Mouse (Mus musculus) c-Kit-positive CD71-positive TER-119-positive erythroid progenitor cells, embryonic 14.5 days (primary cell): ENCODE measurements at regions not wholly inside any gene's neighbourhood (a gene's known extent, or its start where the extent isn't known, plus 50 kb on each side); places are given as distances from the start of the nearest gene placed in this dataset.
A peak's percentile ranks its signal among the peaks of the same experiment; 100 is the strongest.

Experiments
- DNase-seq: peaks from one replicate; pipeline ENCODE4 v3.0.0-alpha.2; 2013; ENCODE audit warnings: low spot score

- no peak for DNase-seq
Observed at GRCm38 (mm10) chr6:98613030-98613429, 270.5 kb upstream of the Gm765 start.

- DNase-seq: no peak
Observed at GRCm38 (mm10) chr6:98609133-98609532, 266.6 kb upstream of the Gm765 start.

- DNase-seq: no peak
Observed at GRCm38 (mm10) chr6:98606680-98607079, 264.1 kb upstream of the Gm765 start.

- DNase-seq: no peak
Observed at GRCm38 (mm10) chr6:98597612-98598011, 255.1 kb upstream of the Gm765 start.

- DNase-seq: no peak
Observed at GRCm38 (mm10) chr6:98590989-98591388, 248.4 kb upstream of the Gm765 start.

GRCm38 (mm10) chr6:98588979-98589378 is 246.4 kb upstream of the Gm765 start:
- no peak for DNase-seq

- no peak for DNase-seq
Observed at GRCm38 (mm10) chr6:98584541-98584940, 242.0 kb upstream of the Gm765 start.

GRCm38 (mm10) chr6:98582826-98583225 is 240.3 kb upstream of the Gm765 start:
- no peak for DNase-seq

- no peak for DNase-seq
Observed at GRCm38 (mm10) chr6:98575227-98575626, 232.7 kb upstream of the Gm765 start.

- DNase-seq: no peak
Observed at GRCm38 (mm10) chr6:98555702-98556101, 213.1 kb upstream of the Gm765 start.

GRCm38 (mm10) chr6:98553922-98554321 is 211.4 kb upstream of the Gm765 start:
- no peak for DNase-seq

- DNase-seq: no peak
Observed at GRCm38 (mm10) chr6:98551781-98552180, 209.2 kb upstream of the Gm765 start.

- DNase-seq: no peak
Observed at GRCm38 (mm10) chr6:98526882-98527440, 184.4 kb upstream of the Gm765 start.

- peak; percentile 9 for DNase-seq
Observed at GRCm38 (mm10) chr6:98525286-98525685, 182.7 kb upstream of the Gm765 start.

- DNase-seq: no peak
Observed at GRCm38 (mm10) chr6:98524659-98525058, 182.1 kb upstream of the Gm765 start.

- no peak for DNase-seq
Observed at GRCm38 (mm10) chr6:98521526-98521925, 179.0 kb upstream of the Gm765 start.

- no peak for DNase-seq
Observed at GRCm38 (mm10) chr6:98514826-98515225, 172.3 kb upstream of the Gm765 start.

GRCm38 (mm10) chr6:98514376-98514775 is 171.8 kb upstream of the Gm765 start:
- no peak for DNase-seq

- no peak for DNase-seq
Observed at GRCm38 (mm10) chr6:98513217-98513616, 170.7 kb upstream of the Gm765 start.

- no peak for DNase-seq
Observed at GRCm38 (mm10) chr6:98502726-98503125, 160.2 kb upstream of the Gm765 start.

- DNase-seq: no peak
Observed at GRCm38 (mm10) chr6:98499721-98500120, 157.2 kb upstream of the Gm765 start.

- no peak for DNase-seq
Observed at GRCm38 (mm10) chr6:98486626-98487025, 144.1 kb upstream of the Gm765 start.

- no peak for DNase-seq
Observed at GRCm38 (mm10) chr6:98483319-98484123, 141.0 kb upstream of the Gm765 start.

GRCm38 (mm10) chr6:98482319-98482718 is 139.8 kb upstream of the Gm765 start:
- DNase-seq: no peak
